Comparison of ENCODE assay signal across 10 mouse cellular contexts in the genomic region with DNA sequence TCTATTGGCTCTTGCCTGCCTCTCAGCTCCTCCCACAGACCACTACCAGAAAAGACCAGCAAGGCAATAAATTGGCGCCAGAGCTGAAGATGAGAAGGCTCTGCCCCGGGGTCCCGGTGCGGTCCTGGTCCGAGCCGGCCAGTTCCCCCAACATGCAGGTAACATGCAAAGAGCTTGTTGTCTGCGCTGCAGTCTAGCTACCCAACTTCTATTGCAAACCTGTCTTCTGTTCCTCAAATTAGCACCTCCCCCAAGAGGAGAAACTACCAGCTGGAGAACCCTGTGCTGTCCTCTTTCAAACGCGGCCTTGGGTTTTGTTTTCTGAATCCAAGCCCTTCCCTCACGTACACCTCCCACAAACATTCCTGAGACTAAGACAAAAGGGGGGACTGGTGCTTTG. TPM values are rescaled to one million over a fixed set of nuclear protein-coding genes. Genes with fewer than 3 reads are reported as not detected.
DNase-seq lines count a peak whose midpoint lies in the region; ATAC-seq and TF ChIP-seq lines count a peak whose summit lies in the region.
"Had no signal": no experiment of that assay in that cellular context is flagged by ENCODE, and none has a peak within 500 bp of the region (broad histone marks: within the 10 kb centered on the region; RNA-seq: fewer than 3 reads in every experiment).

No protein-coding gene starts in this region.

- ATAC-seq in hindbrain, embryonic 13.5 days (ENCODE audit: low FRiP score): no peak
- ATAC-seq in megakaryocyte-erythroid progenitor cell, adult 5-6 weeks (replicated peaks; ENCODE audit: low FRiP score, low TSS enrichment, poor library complexity, severe bottlenecking): no peak

- H3K9ac ChIP-seq in hindbrain, embryonic 13.5 days: peak overlapping the region; percentile 95

- peak overlapping the region; percentile 71 for H3K4me3 ChIP-seq in left cerebral cortex, adult 2 months
- peak overlapping the region; percentile 73 for H3K4me3 ChIP-seq in hindbrain, embryonic 13.5 days
- H3K4me3 ChIP-seq in thymus, adult 2 months (ENCODE audit: control insufficient read depth, insufficient read depth, low read length): peak overlapping the region; percentile 88
- H3K4me3 ChIP-seq: megakaryocyte, embryonic 14.5 days had no signal

- 68% methylated on average over 10 of the region's 10 CpGs for WGBS in hindbrain, embryonic 13.5 days
- WGBS in thymus, adult 2 months: 20% methylated on average over 10 of the region's 10 CpGs

- no peaks in the 10 kb centered on the region; the same call in 1 of the 2 replicates for H3K9me3 ChIP-seq in hindbrain, embryonic 13.5 days

- H3K4me1 ChIP-seq in hindbrain, embryonic 13.5 days (replicated peaks): peaks cover 48% of the 10 kb centered on the region
- H3K4me1 ChIP-seq in thymus, adult 2 months (replicated peaks; ENCODE audit: control insufficient read depth, insufficient read depth, low read length): peaks cover 24% of the 10 kb centered on the region

- H3K27me3 ChIP-seq in hindbrain, embryonic 13.5 days: no peaks in the 10 kb centered on the region
- no peaks in the 10 kb centered on the region for H3K27me3 ChIP-seq in thymus, adult 2 months (ENCODE audit: control insufficient read depth, insufficient read depth, low read length)

- no peak for TF ChIP-seq CTCF in left cerebral cortex, adult 2 months (IDR thresholded peaks at IDR 0.05)
- 0 out of 2 replicates have a peak, but pooled peaks have one; percentile 20 for TF ChIP-seq CTCF in thymus, adult 2 months (IDR thresholded peaks at IDR 0.05; ENCODE audit: borderline replicate concordance, control insufficient read depth, extremely low read depth, insufficient read depth, low read length, poor library complexity)

- H3K4me2 ChIP-seq in hindbrain, embryonic 13.5 days: peak overlapping the region; percentile 80

- intact Hi-C loops in left cerebral cortex, adult 2 months (cut with DNase I): loop anchor here (5.0 to 10.0 kb wide), 4 partner anchors 85 to 438 kb away; no protein-coding TSS in a partner anchor

- no peak for TF ChIP-seq POLR2A in thymus, adult 2 months (IDR thresholded peaks at IDR 0.05; ENCODE audit: control insufficient read depth, extremely low read depth, insufficient read depth, low read length, poor library complexity)

- peak overlapping the region; percentile 1; the same call in 1 of the 2 replicates for H3K27ac ChIP-seq in left cerebral cortex, adult 2 months
- H3K27ac ChIP-seq in hindbrain, embryonic 13.5 days: no peak overlapping the region
- H3K27ac ChIP-seq in thymus, adult 2 months (ENCODE audit: control insufficient read depth, insufficient read depth, low read length): peak overlapping the region; percentile 59

- H3K36me3 ChIP-seq in hindbrain, embryonic 13.5 days: peaks cover 16% of the 10 kb centered on the region
- H3K36me3 ChIP-seq in thymus, adult 2 months (ENCODE audit: control insufficient read depth, insufficient read depth, low read length): no peaks in the 10 kb centered on the region

- peak; percentile 32 to 43 for DNase-seq in cerebellum, postnatal 10 days
- no peak for DNase-seq in cerebellum, adult 11 months
- no peak for DNase-seq in left cerebral cortex, adult 2 months (ENCODE audit: extremely low spot score in 1 of 2, low spot score in 2 of 2)
- DNase-seq in left cerebral cortex, adult 18-20 months (ENCODE audit: low spot score in 2 of 2): no peak
- peak; percentile 53 for DNase-seq in thymus, adult 2 months
- DNase-seq in ovary, postnatal 36 days (ENCODE audit: low spot score): no peak
- DNase-seq: adrenal gland, postnatal 14 days had no signal

RNA-seq across cellular contexts. Expression of gene St8sia1, which starts 1.8 kb away (rescaled TPM):
- total RNA-seq in left cerebral cortex, adult 2 months (2021): 10 to 100 TPM; 29.8 to 30.8 TPM
- total RNA-seq in left cerebral cortex, adult 18-20 months (2021): 10 to 100 TPM; 28.2 to 32.8 TPM
- polyA plus RNA-seq in hindbrain, embryonic 13.5 days (2015; fragmentation: Nextera tagmentation; extraction: Ambion mirVana): 7.6 and 7.7 TPM in 2 replicates
- 22.6 and 26.4 TPM in 2 replicates for polyA plus RNA-seq in thymus, adult 2 months (2012; rRNA removed)
- total RNA-seq in megakaryocyte-erythroid progenitor cell, adult 5-6 weeks (2014; fragmentation: Nextera tagmentation): 1.1 TPM in 1 of 2 replicates, not detected in the other
- not detected in 2 replicates for total RNA-seq in megakaryocyte-erythroid progenitor cell, adult 5-6 weeks (2017)

Comparison
In these comparisons a context has a peak if more than half of its experiments do, and no peak if none do; other contexts are left out.
1. DNase-seq: peak in cerebellum, postnatal 10 days (2 of 2) and thymus, adult 2 months (single experiment); none in cerebellum, adult 11 months (single experiment), left cerebral cortex, adult 2 months (0 of 2), left cerebral cortex, adult 18-20 months (0 of 2) and ovary, postnatal 36 days (single experiment).
2. RNA of gene St8sia1, which starts 1.8 kb away (total RNA-seq): 28.2 to 32.8 TPM in left cerebral cortex, adult 18-20 months and 29.8 to 30.8 TPM in left cerebral cortex, adult 2 months; 1.1 TPM in megakaryocyte-erythroid progenitor cell, adult 5-6 weeks; every median in the first group is over 10 times any median in the second.
3. Peak in every context shown above with its lines, with median percentiles within 50 percentile points of each other: H3K4me3 ChIP-seq.